Mouse (Mus musculus) midbrain, embryonic 11.5 days (tissue): ENCODE results near the gene Prss35. TPM values are rescaled to one million over a fixed set of nuclear protein-coding genes. Genes with fewer than 3 reads are reported as not detected.
A peak's percentile ranks its signal among the peaks of the same experiment; 100 is the strongest.

Experiments
- ATAC-seq: fragments of 200-750 bp; cut with Nextera tagmentation; 2 replicates; pipeline ENCODE4 v1.8.0; 2017; ENCODE audit warnings: moderate TSS enrichment, moderate library complexity; ENCODE audit not compliant: low FRiP score
- DNase-seq: peaks from one replicate; pipeline ENCODE4 v3.0.0; 2015; ENCODE audit warnings: low spot score; ENCODE audit errors: missing footprints
- H3K27ac ChIP-seq: fragments of 300-500 bp; sonication (generic); 2 replicates; pipeline ENCODE4 v1.5.1; 2014; ENCODE audit warnings: low read depth, low read length
- H3K27me3 ChIP-seq: fragments of 300-500 bp; sonication (generic); 2 replicates; pipeline ENCODE4 v1.6.1; 2014; ENCODE audit warnings: mild to moderate bottlenecking, low read length, moderate library complexity, mixed read lengths; ENCODE audit not compliant: control insufficient read depth, insufficient read depth
- H3K36me3 ChIP-seq: fragments of 300-500 bp; sonication (generic); 2 replicates; pipeline ENCODE4 v1.6.1; 2014; ENCODE audit warnings: mild to moderate bottlenecking, low read length, moderate library complexity, mixed read lengths; ENCODE audit not compliant: control insufficient read depth, insufficient read depth
- H3K4me1 ChIP-seq: fragments of 300-500 bp; sonication (generic); 2 replicates; pipeline ENCODE4 v1.6.1; 2014; ENCODE audit warnings: low read length; ENCODE audit not compliant: control insufficient read depth, insufficient read depth
- H3K4me2 ChIP-seq: fragments of 300-500 bp; sonication (generic); 2 replicates; pipeline ENCODE4 v1.6.1; 2014; ENCODE audit warnings: mild to moderate bottlenecking, moderate library complexity
- H3K4me3 ChIP-seq: fragments of 300-500 bp; sonication (generic); 2 replicates; pipeline ENCODE4 v1.5.1; 2014; ENCODE audit warnings: low read depth, low read length
- H3K9ac ChIP-seq: fragments of 300-500 bp; sonication (generic); 2 replicates; pipeline ENCODE4 v1.6.1; 2014; ENCODE audit warnings: low read length
- H3K9me3 ChIP-seq: fragments of 300-500 bp; sonication (generic); 2 replicates; pipeline ENCODE4 v1.6.1; 2016; ENCODE audit warnings: low read length; ENCODE audit not compliant: control insufficient read depth
- WGBS: fragments of 180-500 bp; shearing (Covaris S2); extraction: QIAGEN DNeasy Blood & Tissue Kit; methylation state at CpG from one replicate; pipeline ENCODE4 v1.1.7; 2014; 5-methylcytosine and 5-hydroxymethylcytosine counted together
- polyA plus RNA-seq: library from polyadenylated mRNA; unstranded; fragments of >200 nt; fragmentation: Nextera tagmentation; extraction: Ambion mirVana; gene quantifications from 2 replicates; pipeline ENCODE4 v1.2.1, GENCODE M21; 2014

Gene Prss35
- polyA plus RNA-seq, result 1.4 and 1.9 TPM in 2 replicates

- DNase-seq (peak; percentile 91), ATAC-seq (peak; percentile 89)
- Histone ChIP-seq H3K27me3 (no peaks in the 10 kb centered on the region), H3K4me1 (peaks cover 7% of the 10 kb centered on the region), H3K27ac (no peak within 1 kb of the TSS), H3K9ac (peak within 1 kb of the TSS; percentile 13; the same call in 1 of the 2 replicates), H3K36me3 (no peaks in the 10 kb centered on the region), H3K9me3 (no peaks in the 10 kb centered on the region), H3K4me3 (peak within 1 kb of the TSS; percentile 21), H3K4me2 (peak within 1 kb of the TSS; percentile 63)
- WGBS, result 3% methylated on average over 19 of the region's 19 CpGs
These were observed at the start of gene Prss35 for GRCm38 (mm10) chr9:86742959-86743911. TSS of gene Prss35 (plus strand) at chr9:86743649.

GRCm38 (mm10) chr9:86693935-86694334 lies 49.5 kb upstream of the Prss35 start:
- H3K4me2 ChIP-seq, result no peak overlapping the region
- H3K9ac ChIP-seq, result no peak overlapping the region
- no peak overlapping the region for H3K27ac ChIP-seq
- no peaks in the 10 kb centered on the region for H3K9me3 ChIP-seq
- ATAC-seq (no peak), DNase-seq (no peak)
- no peaks in the 10 kb centered on the region for H3K27me3 ChIP-seq
- H3K4me3 ChIP-seq, result no peak overlapping the region
- H3K4me1 ChIP-seq, result no peaks in the 10 kb centered on the region
- 89% methylated on average over 6 of the region's 6 CpGs for WGBS
- no peaks in the 10 kb centered on the region for H3K36me3 ChIP-seq

- 91% methylated on average over 7 of the region's 7 CpGs for WGBS
- DNase-seq (no peak), ATAC-seq (no peak)
- H3K4me1 ChIP-seq, result no peaks in the 10 kb centered on the region
- no peaks in the 10 kb centered on the region for H3K9me3 ChIP-seq
- H3K4me3 ChIP-seq, result no peak overlapping the region
- H3K36me3 ChIP-seq, result no peaks in the 10 kb centered on the region
- H3K9ac ChIP-seq, result no peak overlapping the region
- H3K4me2 ChIP-seq, result no peak overlapping the region
- H3K27ac ChIP-seq, result no peak overlapping the region
- H3K27me3 ChIP-seq, result no peaks in the 10 kb centered on the region
These were observed 48.8 kb upstream of the Prss35 start for GRCm38 (mm10) chr9:86694644-86695043.

GRCm38 (mm10) chr9:86695199-86695817 lies 48.1 kb upstream of the Prss35 start:
- Histone ChIP-seq H3K4me3 (peak overlapping the region; percentile 71), H3K27me3 (no peaks in the 10 kb centered on the region), H3K4me1 (no peaks in the 10 kb centered on the region), H3K36me3 (no peaks in the 10 kb centered on the region), H3K9me3 (no peaks in the 10 kb centered on the region), H3K4me2 (peak overlapping the region; percentile 93), H3K27ac (no peak overlapping the region), H3K9ac (peak overlapping the region; percentile 78)
- ATAC-seq (peak; percentile 70), DNase-seq (peak; percentile 94)
- WGBS, result under 1% methylated on average over 50 of the region's 56 CpGs

- Histone ChIP-seq H3K27ac (no peak within 1 kb of the TSS), H3K27me3 (no peaks in the 10 kb centered on the region), H3K9ac (peak within 1 kb of the TSS; percentile 78), H3K4me2 (peak within 1 kb of the TSS; percentile 93), H3K36me3 (no peaks in the 10 kb centered on the region), H3K4me3 (peak within 1 kb of the TSS; percentile 71), H3K4me1 (no peaks in the 10 kb centered on the region), H3K9me3 (no peaks in the 10 kb centered on the region)
- WGBS, result under 1% methylated on average over 37 of the region's 46 CpGs
- peak; percentile 94 for DNase-seq
- peak; percentile 88 for ATAC-seq
These were observed 47.6 kb upstream of the Prss35 start, which contains the start of gene Me1 for GRCm38 (mm10) chr9:86695818-86696261. TSS of gene Me1 (minus strand) at chr9:86695953.

GRCm38 (mm10) chr9:86701264-86701663 lies 42.2 kb upstream of the Prss35 start:
- Histone ChIP-seq H3K4me1 (no peaks in the 10 kb centered on the region), H3K27ac (no peak overlapping the region), H3K4me2 (no peak overlapping the region), H3K27me3 (no peaks in the 10 kb centered on the region), H3K9ac (no peak overlapping the region), H3K9me3 (no peaks in the 10 kb centered on the region), H3K4me3 (no peak overlapping the region), H3K36me3 (no peaks in the 10 kb centered on the region)
- 24% methylated on average over 5 of the region's 5 CpGs for WGBS
- ATAC-seq (no peak), DNase-seq (peak; percentile 83)

GRCm38 (mm10) chr9:86701844-86702243 lies 41.6 kb upstream of the Prss35 start:
- 27% methylated on average over 2 of the region's 2 CpGs for WGBS
- no peaks in the 10 kb centered on the region for H3K4me1 ChIP-seq
- DNase-seq, result no peak
- no peak for ATAC-seq
- H3K36me3 ChIP-seq, result no peaks in the 10 kb centered on the region
- no peak overlapping the region for H3K27ac ChIP-seq
- H3K4me2 ChIP-seq, result no peak overlapping the region
- no peak overlapping the region for H3K9ac ChIP-seq
- H3K9me3 ChIP-seq, result no peaks in the 10 kb centered on the region
- no peaks in the 10 kb centered on the region for H3K27me3 ChIP-seq
- H3K4me3 ChIP-seq, result no peak overlapping the region

GRCm38 (mm10) chr9:86707431-86707830 lies 36.0 kb upstream of the Prss35 start:
- WGBS, result 81% methylated on average over 1 of the region's 1 CpGs
- H3K9me3 ChIP-seq, result no peaks in the 10 kb centered on the region
- no peak for ATAC-seq

GRCm38 (mm10) chr9:86708921-86709320 lies 34.5 kb upstream of the Prss35 start:
- no peaks in the 10 kb centered on the region for H3K36me3 ChIP-seq
- no peak overlapping the region for H3K4me2 ChIP-seq
- no peak overlapping the region for H3K9ac ChIP-seq
- ATAC-seq, result no peak
- WGBS, result 81% methylated on average over 6 of the region's 6 CpGs
- H3K4me3 ChIP-seq, result no peak overlapping the region
- H3K4me1 ChIP-seq, result no peaks in the 10 kb centered on the region
- no peaks in the 10 kb centered on the region for H3K9me3 ChIP-seq
- H3K27ac ChIP-seq, result no peak overlapping the region
- no peaks in the 10 kb centered on the region for H3K27me3 ChIP-seq
- DNase-seq, result no peak

More at GRCm38 (mm10) chr9:86707431-86707830, 36.0 kb upstream of the Prss35 start:
- Histone ChIP-seq H3K27me3 (no peaks in the 10 kb centered on the region), H3K27ac (no peak overlapping the region), H3K4me2 (no peak overlapping the region), H3K9ac (no peak overlapping the region), H3K4me1 (no peaks in the 10 kb centered on the region), H3K36me3 (no peaks in the 10 kb centered on the region), H3K4me3 (no peak overlapping the region)
- DNase-seq, result no peak
